Mouse (Mus musculus) stomach, embryonic 16.5 days (tissue): ENCODE results near the gene Klhl31. TPM values are rescaled to one million over a fixed set of nuclear protein-coding genes. Genes with fewer than 3 reads are reported as not detected.

Experiments used
- ATAC-seq: fragments of 200-750 bp; cut with Nextera tagmentation; 2 replicates; pipeline ENCODE4 v1.8.0; 2017; ENCODE audit warnings: moderate number of reproducible peaks, moderate TSS enrichment; ENCODE audit not compliant: insufficient read depth, low FRiP score
- H3K27ac ChIP-seq: fragments of 300-500 bp; sonication (generic); 2 replicates; pipeline ENCODE4 v1.5.1; 2014; ENCODE audit warnings: low read length
- H3K27me3 ChIP-seq: fragments of 300-500 bp; sonication (generic); 2 replicates; pipeline ENCODE4 v1.6.1; 2014; ENCODE audit warnings: low read length, control low read depth, mixed read lengths; ENCODE audit not compliant: control insufficient read depth, insufficient read depth
- H3K36me3 ChIP-seq: fragments of 300-500 bp; sonication (generic); 2 replicates; pipeline ENCODE4 v1.6.1; 2014; ENCODE audit warnings: low read length; ENCODE audit not compliant: control insufficient read depth, insufficient read depth
- H3K4me1 ChIP-seq: fragments of 300-500 bp; sonication (generic); 2 replicates; pipeline ENCODE4 v1.6.1; 2014; ENCODE audit warnings: low read length, control low read depth, mixed read lengths; ENCODE audit not compliant: control insufficient read depth, insufficient read depth
- H3K4me2 ChIP-seq: fragments of 300-500 bp; sonication (generic); 2 replicates; pipeline ENCODE4 v1.6.1; 2014; ENCODE audit warnings: low read depth, low read length, mixed read lengths
- H3K4me3 ChIP-seq: fragments of 300-500 bp; sonication (generic); replicated peaks from 2 replicates; pipeline ENCODE4 v1.5.1; 2014; ENCODE audit warnings: mild to moderate bottlenecking, low read length
- H3K9ac ChIP-seq: fragments of 300-500 bp; sonication (generic); 2 replicates; pipeline ENCODE4 v1.6.1; 2014; ENCODE audit warnings: low read length
- H3K9me3 ChIP-seq: fragments of 300-500 bp; sonication (generic); replicated peaks from 2 replicates; pipeline ENCODE4 v1.6.1; 2016; ENCODE audit warnings: low read length, control low read depth; ENCODE audit not compliant: control insufficient read depth
- WGBS: fragments of 180-500 bp; shearing (Covaris S2); extraction: QIAGEN DNeasy Blood & Tissue Kit; methylation state at CpG from one replicate; pipeline ENCODE4 v1.1.7; 2014; 5-methylcytosine and 5-hydroxymethylcytosine counted together
- polyA plus RNA-seq: library from polyadenylated mRNA; unstranded; fragments of >200 nt; fragmentation: Nextera tagmentation; extraction: Ambion mirVana; gene quantifications from 2 replicates; pipeline ENCODE4 v1.2.1, GENCODE M21; 2015

The Klhl31 gene
- polyA plus RNA-seq, 1 experiment from 2014 or later = 6.6 TPM

DNA sequence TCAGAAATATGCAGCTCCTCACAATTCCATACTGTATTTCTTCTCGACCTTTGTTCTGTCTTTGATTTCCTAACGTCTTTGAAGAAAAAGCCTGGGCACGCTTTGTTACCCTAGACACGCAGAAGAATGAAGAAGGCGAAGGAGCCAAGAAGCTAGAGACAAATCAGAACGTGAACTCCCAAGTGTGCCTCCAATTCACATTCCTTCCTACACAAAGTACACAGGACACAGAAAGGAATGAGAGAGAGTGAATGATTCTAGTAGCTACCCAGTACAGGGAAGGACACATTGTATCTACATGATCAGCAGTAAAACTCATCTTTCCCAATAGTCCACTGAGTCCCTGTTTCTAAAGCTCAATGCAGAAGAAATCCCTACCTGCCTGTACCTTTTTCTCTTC is 33.8 kb downstream of the Klhl31 start:
- H3K27ac ChIP-seq = no peak overlapping the region
- no peak overlapping the region for H3K4me2 ChIP-seq
- H3K4me1 ChIP-seq = no peaks in the 10 kb centered on the region
- H3K9ac ChIP-seq = no peak overlapping the region
- WGBS = 78% methylated on average over 6 of the region's 6 CpGs
- ATAC-seq = no peak
- H3K36me3 ChIP-seq = no peaks in the 10 kb centered on the region
- no peak overlapping the region for H3K4me3 ChIP-seq
- H3K27me3 ChIP-seq = no peaks in the 10 kb centered on the region
- peaks cover 9% of the 10 kb centered on the region; the same call in 1 of the 2 replicates for H3K9me3 ChIP-seq

GRCm38 (mm10) chr9:77671004-77671403 is 34.7 kb downstream of the Klhl31 start:
- Histone ChIP-seq H3K9me3 (peaks cover 9% of the 10 kb centered on the region; the same call in 1 of the 2 replicates), H3K27ac (no peak overlapping the region), H3K4me3 (no peak overlapping the region), H3K4me2 (no peak overlapping the region), H3K9ac (no peak overlapping the region), H3K36me3 (no peaks in the 10 kb centered on the region), H3K27me3 (no peaks in the 10 kb centered on the region), H3K4me1 (no peaks in the 10 kb centered on the region)
- 91% methylated on average over 5 of the region's 5 CpGs for WGBS
- no peak for ATAC-seq

GRCm38 (mm10) chr9:77673218-77673617 is 36.9 kb downstream of the Klhl31 start:
- ATAC-seq = no peak
- peaks cover 9% of the 10 kb centered on the region; the same call in 1 of the 2 replicates for H3K9me3 ChIP-seq
- H3K27ac ChIP-seq = no peak overlapping the region
- WGBS = 75% methylated on average over 4 of the region's 4 CpGs
- no peaks in the 10 kb centered on the region for H3K4me1 ChIP-seq
- no peak overlapping the region for H3K4me2 ChIP-seq
- H3K9ac ChIP-seq = no peak overlapping the region
- no peaks in the 10 kb centered on the region for H3K36me3 ChIP-seq
- H3K4me3 ChIP-seq = no peak overlapping the region
- H3K27me3 ChIP-seq = no peaks in the 10 kb centered on the region

DNA sequence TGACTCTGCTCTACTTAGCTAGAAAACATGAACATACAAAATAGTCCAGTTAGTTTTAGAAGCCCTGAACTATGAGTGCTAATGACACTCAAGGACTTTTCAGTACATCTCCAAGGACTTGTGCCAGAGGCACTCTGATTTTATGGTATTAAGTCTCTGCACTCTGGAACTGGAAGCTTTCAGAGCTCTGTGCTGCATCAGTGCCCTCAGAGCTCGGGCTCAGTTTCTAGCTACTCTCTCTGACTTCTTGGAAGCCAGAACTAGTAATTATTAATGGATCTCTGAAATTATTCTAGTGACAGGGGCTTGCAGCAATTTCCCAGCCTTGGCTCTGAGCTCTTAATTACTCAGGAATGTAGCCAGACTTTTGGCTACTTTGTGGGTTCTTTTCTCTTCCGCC is 37.7 kb downstream of the Klhl31 start:
- Histone ChIP-seq H3K27ac (no peak overlapping the region), H3K9ac (no peak overlapping the region), H3K27me3 (no peaks in the 10 kb centered on the region), H3K4me1 (no peaks in the 10 kb centered on the region), H3K4me2 (no peak overlapping the region), H3K36me3 (no peaks in the 10 kb centered on the region), H3K4me3 (no peak overlapping the region), H3K9me3 (peaks cover 9% of the 10 kb centered on the region; the same call in 1 of the 2 replicates)
- WGBS = 76% methylated on average over 2 of the region's 2 CpGs
- no peak for ATAC-seq

- Histone ChIP-seq H3K36me3 (no peaks in the 10 kb centered on the region), H3K27me3 (no peaks in the 10 kb centered on the region), H3K27ac (no peak overlapping the region), H3K4me1 (no peaks in the 10 kb centered on the region), H3K4me3 (no peak overlapping the region), H3K4me2 (no peak overlapping the region), H3K9ac (no peak overlapping the region), H3K9me3 (no peaks in the 10 kb centered on the region)
- 67% methylated on average over 4 of the region's 4 CpGs for WGBS
- ATAC-seq = no peak
Observed at GRCm38 (mm10) chr9:77684938-77685337, 48.6 kb downstream of the Klhl31 start.

- no peak overlapping the region for H3K4me3 ChIP-seq
- H3K9me3 ChIP-seq = no peaks in the 10 kb centered on the region
- no peaks in the 10 kb centered on the region for H3K36me3 ChIP-seq
- WGBS = 66% methylated on average over 5 of the region's 5 CpGs
- no peak for ATAC-seq
- H3K4me2 ChIP-seq = no peak overlapping the region
- no peaks in the 10 kb centered on the region for H3K27me3 ChIP-seq
- H3K4me1 ChIP-seq = no peaks in the 10 kb centered on the region
- no peak overlapping the region; the same call in 1 of the 2 replicates for H3K27ac ChIP-seq
- H3K9ac ChIP-seq = no peak overlapping the region
Observed at GRCm38 (mm10) chr9:77685825-77686500, 49.7 kb downstream of the Klhl31 start.

GRCm38 (mm10) chr9:77692707-77693106 is 56.4 kb downstream of the Klhl31 start:
- Histone ChIP-seq H3K4me1 (no peaks in the 10 kb centered on the region), H3K27ac (no peak overlapping the region), H3K9me3 (no peaks in the 10 kb centered on the region), H3K27me3 (no peaks in the 10 kb centered on the region), H3K36me3 (no peaks in the 10 kb centered on the region), H3K4me2 (no peak overlapping the region), H3K9ac (no peak overlapping the region), H3K4me3 (no peak overlapping the region)
- ATAC-seq = no peak
- 64% methylated on average over 7 of the region's 7 CpGs for WGBS

DNA sequence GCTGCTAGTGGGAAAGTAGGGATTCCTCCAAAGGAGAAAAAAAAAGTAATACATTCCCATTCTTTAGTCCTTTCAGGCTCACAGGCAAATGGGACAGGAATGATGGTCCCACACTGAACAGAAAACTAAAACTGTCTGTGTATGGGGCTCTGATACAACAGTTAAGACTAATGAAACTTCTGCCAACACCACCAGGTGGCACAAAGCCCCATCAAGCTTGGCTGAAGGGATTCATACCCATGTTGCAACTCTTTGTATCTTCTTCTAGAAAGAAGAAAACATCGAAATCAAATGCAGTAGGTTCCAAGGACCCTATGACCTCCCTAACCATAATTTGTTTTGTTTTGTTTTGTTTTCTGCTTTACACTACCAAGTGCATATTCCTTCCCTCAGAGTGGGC is 57.1 kb downstream of the Klhl31 start:
- Histone ChIP-seq H3K9me3 (no peaks in the 10 kb centered on the region), H3K4me3 (no peak overlapping the region), H3K27me3 (no peaks in the 10 kb centered on the region), H3K36me3 (no peaks in the 10 kb centered on the region), H3K27ac (no peak overlapping the region), H3K4me1 (no peaks in the 10 kb centered on the region), H3K4me2 (no peak overlapping the region), H3K9ac (no peak overlapping the region)
- 87% methylated on average over 1 of the region's 1 CpGs for WGBS
- ATAC-seq = no peak

GRCm38 (mm10) chr9:77695586-77695985 is 59.3 kb downstream of the Klhl31 start:
- H3K27ac ChIP-seq = no peak overlapping the region
- no peak for ATAC-seq
- 77% methylated on average over 5 of the region's 5 CpGs for WGBS
- no peaks in the 10 kb centered on the region for H3K4me1 ChIP-seq
- no peaks in the 10 kb centered on the region for H3K36me3 ChIP-seq
- H3K4me3 ChIP-seq = no peak overlapping the region
- no peaks in the 10 kb centered on the region for H3K27me3 ChIP-seq
- H3K4me2 ChIP-seq = no peak overlapping the region
- no peak overlapping the region for H3K9ac ChIP-seq
- no peaks in the 10 kb centered on the region for H3K9me3 ChIP-seq
